Mouse (Mus musculus): ENCODE measurements around the gene Sco1. TPM values are rescaled to one million over a fixed set of nuclear protein-coding genes. Genes with fewer than 3 reads are reported as not detected.

The Sco1 gene
- polyA plus RNA-seq, 1 experiment from 2014 or later, result 18.8 TPM

DNA sequence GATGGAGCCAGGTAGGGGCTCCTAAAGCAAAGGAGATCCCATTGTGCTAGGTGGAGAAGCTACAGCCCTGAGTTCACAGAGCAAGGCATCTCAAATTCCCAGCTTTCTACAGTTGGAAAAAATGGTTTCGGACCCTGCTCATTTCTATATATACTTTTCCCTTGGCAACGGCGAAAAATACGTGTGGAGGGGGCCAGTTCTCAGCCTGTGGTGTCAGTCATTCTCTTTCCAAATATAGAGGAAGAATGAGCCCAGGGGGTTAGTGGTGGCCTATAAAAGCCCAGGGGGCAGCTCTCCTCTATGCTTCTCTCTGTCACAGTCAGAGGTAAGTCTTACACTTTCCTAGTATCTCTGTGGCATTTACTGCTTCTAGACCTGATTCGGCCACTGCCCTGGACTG lies 25.5 kb downstream of the Sco1 start, which contains the start of gene Myh3:
Gene Myh3, plus strand, starts transcription at position 301 of the 400 bp plus-strand sequence.
- H3K9ac ChIP-seq (ENCODE audit: low read length), result no peak within 1 kb of the TSS
- H3K36me3 ChIP-seq (ENCODE audit: control insufficient read depth, insufficient read depth), result no peaks in the 10 kb centered on the region
- no peaks in the 10 kb centered on the region for H3K4me1 ChIP-seq (ENCODE audit: control insufficient read depth, insufficient read depth, low read length)
- no peak within 1 kb of the TSS for H3K27ac ChIP-seq (ENCODE audit: low read length)
- no peak for ATAC-seq (replicated peaks; ENCODE audit: extremely low read depth, insufficient read depth, low FRiP score)
- WGBS, result 71% methylated on average over 5 of the region's 5 CpGs
- no peak within 1 kb of the TSS for H3K4me3 ChIP-seq (ENCODE audit: low read length)
- H3K4me2 ChIP-seq (ENCODE audit: low read depth, low read length), result no peak within 1 kb of the TSS
- 0 out of 2 replicates have a peak, but pooled peaks cover 3% of the 10 kb centered on the region for H3K27me3 ChIP-seq (ENCODE audit: control insufficient read depth, insufficient read depth, low read length)
- no peaks in the 10 kb centered on the region for H3K9me3 ChIP-seq (replicated peaks; ENCODE audit: control insufficient read depth, low read length)

DNA sequence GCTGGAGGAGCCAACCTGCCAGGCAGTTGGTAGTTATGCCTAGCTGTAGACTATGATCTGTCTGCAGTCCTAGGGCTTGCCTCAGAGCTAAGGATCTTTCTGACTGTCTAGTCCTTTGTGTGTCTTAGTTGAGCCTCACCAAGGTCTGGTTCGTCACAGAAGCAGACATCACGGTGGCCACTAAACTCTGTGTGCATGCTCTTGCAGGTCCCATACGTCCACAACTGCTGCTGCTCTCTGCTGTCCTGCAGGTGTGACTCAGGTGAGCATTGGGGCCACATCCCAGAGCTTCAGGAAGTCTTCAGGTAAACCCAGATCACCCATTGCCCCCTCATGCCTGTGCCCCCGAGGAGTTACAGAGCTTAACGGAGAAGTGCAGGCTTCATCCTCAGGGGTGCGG lies 26.4 kb downstream of the Sco1 start:
- no peak for ATAC-seq (replicated peaks; ENCODE audit: extremely low read depth, insufficient read depth, low FRiP score)
- WGBS, result 84% methylated on average over 6 of the region's 6 CpGs
- H3K4me2 ChIP-seq (ENCODE audit: low read depth, low read length), result no peak overlapping the region
- no peak overlapping the region for H3K27ac ChIP-seq (ENCODE audit: low read length)
- H3K27me3 ChIP-seq (ENCODE audit: control insufficient read depth, insufficient read depth, low read length), result peaks cover 10% of the 10 kb centered on the region; the same call in 1 of the 2 replicates
- no peaks in the 10 kb centered on the region for H3K4me1 ChIP-seq (ENCODE audit: control insufficient read depth, insufficient read depth, low read length)
- H3K9me3 ChIP-seq (replicated peaks; ENCODE audit: control insufficient read depth, low read length), result no peaks in the 10 kb centered on the region
- H3K9ac ChIP-seq (ENCODE audit: low read length), result no peak overlapping the region
- H3K4me3 ChIP-seq (ENCODE audit: low read length), result no peak overlapping the region
- no peaks in the 10 kb centered on the region for H3K36me3 ChIP-seq (ENCODE audit: control insufficient read depth, insufficient read depth)

DNA sequence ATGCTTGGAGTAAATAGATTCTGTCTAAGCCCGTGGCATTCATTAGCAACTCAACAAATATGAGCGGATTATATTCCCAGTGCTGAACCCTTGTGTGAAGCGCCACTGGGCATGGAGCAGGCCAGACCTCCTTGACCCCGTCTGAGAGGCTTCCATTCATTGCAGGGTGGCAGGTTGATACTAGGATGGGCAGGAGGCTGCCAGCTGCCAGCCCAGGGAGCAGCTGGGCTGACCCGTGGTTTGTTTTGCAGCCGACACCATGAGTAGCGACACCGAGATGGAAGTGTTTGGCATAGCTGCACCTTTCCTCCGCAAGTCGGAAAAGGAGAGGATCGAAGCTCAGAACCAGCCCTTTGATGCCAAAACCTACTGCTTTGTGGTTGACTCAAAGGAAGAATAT lies 27.3 kb downstream of the Sco1 start:
- 67% methylated on average over 11 of the region's 11 CpGs for WGBS
- Histone ChIP-seq H3K27me3 (ENCODE audit: control insufficient read depth, insufficient read depth, low read length) (peaks cover 19% of the 10 kb centered on the region), H3K27ac (ENCODE audit: low read length) (no peak overlapping the region), H3K4me3 (ENCODE audit: low read length) (no peak overlapping the region), H3K4me2 (ENCODE audit: low read depth, low read length) (no peak overlapping the region), H3K4me1 (ENCODE audit: control insufficient read depth, insufficient read depth, low read length) (no peaks in the 10 kb centered on the region), H3K9me3 (replicated peaks; ENCODE audit: control insufficient read depth, low read length) (no peaks in the 10 kb centered on the region), H3K9ac (ENCODE audit: low read length) (no peak overlapping the region), H3K36me3 (ENCODE audit: control insufficient read depth, insufficient read depth) (no peaks in the 10 kb centered on the region)
- ATAC-seq (replicated peaks; ENCODE audit: extremely low read depth, insufficient read depth, low FRiP score), result no peak

DNA sequence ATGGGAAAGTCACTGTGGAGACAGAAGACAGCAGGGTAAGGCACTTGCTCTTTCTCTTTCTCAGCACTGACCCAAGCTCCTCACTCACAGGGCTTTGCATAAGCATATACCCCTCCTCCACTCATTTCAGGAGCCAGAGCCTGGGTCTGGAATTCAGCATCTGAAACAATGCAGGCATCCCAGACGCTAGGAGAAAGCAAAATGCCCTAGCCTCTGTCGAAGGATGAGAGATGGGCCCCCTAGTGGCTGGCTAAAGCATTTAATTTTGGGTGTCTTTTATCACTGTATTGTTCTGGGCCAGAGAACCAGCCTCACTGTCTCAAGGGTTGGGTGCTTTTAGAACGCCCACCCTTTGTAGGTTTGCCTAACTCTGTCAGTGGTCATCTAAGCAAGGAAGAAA lies 27.7 kb downstream of the Sco1 start:
- no peaks in the 10 kb centered on the region for H3K36me3 ChIP-seq (ENCODE audit: control insufficient read depth, insufficient read depth)
- no peaks in the 10 kb centered on the region for H3K9me3 ChIP-seq (replicated peaks; ENCODE audit: control insufficient read depth, low read length)
- H3K4me3 ChIP-seq (ENCODE audit: low read length), result no peak overlapping the region
- H3K27ac ChIP-seq (ENCODE audit: low read length), result no peak overlapping the region
- WGBS, result 7% methylated on average over 3 of the region's 3 CpGs
- ATAC-seq (replicated peaks; ENCODE audit: extremely low read depth, insufficient read depth, low FRiP score), result peak; percentile 42
- H3K27me3 ChIP-seq (ENCODE audit: control insufficient read depth, insufficient read depth, low read length), result peaks cover 23% of the 10 kb centered on the region
- H3K9ac ChIP-seq (ENCODE audit: low read length), result no peak overlapping the region
- H3K4me2 ChIP-seq (ENCODE audit: low read depth, low read length), result no peak overlapping the region
- no peaks in the 10 kb centered on the region for H3K4me1 ChIP-seq (ENCODE audit: control insufficient read depth, insufficient read depth, low read length)

DNA sequence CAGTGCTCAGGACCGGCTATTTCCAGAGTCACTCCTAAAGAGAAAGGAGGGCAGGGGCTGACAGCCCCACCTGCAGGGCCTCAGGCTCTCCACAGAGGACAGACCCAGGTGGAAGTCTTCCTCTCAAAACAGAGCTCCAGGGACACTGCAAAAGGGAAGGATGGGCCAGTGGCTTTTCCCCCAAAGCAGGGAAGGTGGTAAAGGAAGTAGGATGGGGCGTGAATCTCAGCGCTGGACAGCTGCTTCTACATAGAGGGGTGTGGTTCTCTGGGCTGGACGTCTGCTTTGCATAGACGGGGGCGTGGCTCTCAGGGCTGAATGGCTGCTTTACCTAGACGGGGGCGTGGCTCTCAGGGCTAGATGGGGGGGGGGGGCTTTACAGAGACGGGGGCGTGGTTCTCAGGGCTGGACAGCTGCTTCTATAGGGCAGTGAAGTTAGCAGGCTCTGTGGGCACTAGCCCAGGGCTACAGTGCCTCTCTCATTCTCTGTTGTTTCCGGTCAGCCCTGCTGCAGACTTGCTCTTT lies 28.7 kb downstream of the Sco1 start:
- ATAC-seq (replicated peaks; ENCODE audit: extremely low read depth, insufficient read depth, low FRiP score), result peak; percentile 50; the same call in 1 of the 2 replicates
- Histone ChIP-seq H3K27me3 (ENCODE audit: control insufficient read depth, insufficient read depth, low read length) (peaks cover 23% of the 10 kb centered on the region), H3K9me3 (replicated peaks; ENCODE audit: control insufficient read depth, low read length) (no peaks in the 10 kb centered on the region), H3K9ac (ENCODE audit: low read length) (no peak overlapping the region), H3K4me3 (ENCODE audit: low read length) (no peak overlapping the region), H3K4me2 (ENCODE audit: low read depth, low read length) (no peak overlapping the region), H3K36me3 (ENCODE audit: control insufficient read depth, insufficient read depth) (no peaks in the 10 kb centered on the region), H3K27ac (ENCODE audit: low read length) (no peak overlapping the region), H3K4me1 (ENCODE audit: control insufficient read depth, insufficient read depth, low read length) (no peaks in the 10 kb centered on the region)
- 2% methylated on average over 11 of the region's 11 CpGs for WGBS

DNA sequence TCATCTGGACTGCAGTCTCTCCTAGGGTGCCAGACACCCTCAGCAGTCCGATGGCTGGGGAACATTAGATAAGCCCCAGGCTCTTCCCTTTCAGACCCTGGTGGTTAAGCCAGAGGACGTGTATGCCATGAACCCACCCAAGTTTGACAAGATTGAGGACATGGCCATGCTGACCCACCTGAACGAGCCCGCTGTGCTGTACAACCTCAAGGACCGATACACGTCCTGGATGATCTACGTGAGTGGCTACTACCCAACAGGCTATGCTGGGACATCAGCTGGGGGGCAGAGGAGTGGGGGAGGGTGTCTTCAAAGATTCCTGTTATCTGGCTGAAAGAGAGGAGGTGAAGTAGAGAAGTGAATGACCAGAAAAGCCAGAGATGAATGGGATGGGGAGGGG lies 29.7 kb downstream of the Sco1 start:
- no peaks in the 10 kb centered on the region for H3K36me3 ChIP-seq (ENCODE audit: control insufficient read depth, insufficient read depth)
- H3K27me3 ChIP-seq (ENCODE audit: control insufficient read depth, insufficient read depth, low read length), result peaks cover 27% of the 10 kb centered on the region
- H3K9me3 ChIP-seq (replicated peaks; ENCODE audit: control insufficient read depth, low read length), result no peaks in the 10 kb centered on the region
- no peak for ATAC-seq (replicated peaks; ENCODE audit: extremely low read depth, insufficient read depth, low FRiP score)
- H3K27ac ChIP-seq (ENCODE audit: low read length), result no peak overlapping the region
- no peaks in the 10 kb centered on the region for H3K4me1 ChIP-seq (ENCODE audit: control insufficient read depth, insufficient read depth, low read length)
- WGBS, result 73% methylated on average over 7 of the region's 7 CpGs
- H3K4me2 ChIP-seq (ENCODE audit: low read depth, low read length), result no peak overlapping the region
- no peak overlapping the region for H3K9ac ChIP-seq (ENCODE audit: low read length)
- H3K4me3 ChIP-seq (ENCODE audit: low read length), result no peak overlapping the region

DNA sequence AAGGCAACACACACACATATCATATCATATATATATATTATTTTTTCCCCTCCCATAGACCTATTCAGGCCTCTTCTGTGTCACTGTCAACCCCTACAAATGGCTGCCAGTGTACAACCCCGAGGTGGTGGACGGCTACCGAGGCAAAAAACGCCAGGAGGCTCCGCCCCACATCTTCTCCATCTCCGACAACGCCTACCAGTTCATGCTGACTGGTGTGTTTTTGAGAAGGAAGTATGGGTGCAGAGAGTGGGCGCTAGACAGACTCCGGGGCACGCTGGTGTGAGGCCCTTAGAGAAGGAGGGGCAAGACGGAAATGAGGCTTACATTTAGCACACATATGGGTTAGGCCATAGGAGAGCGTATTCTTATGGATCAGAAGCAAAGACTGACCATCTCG lies 30.3 kb downstream of the Sco1 start:
- WGBS, result 83% methylated on average over 13 of the region's 13 CpGs
- Histone ChIP-seq H3K4me2 (ENCODE audit: low read depth, low read length) (no peak overlapping the region), H3K4me1 (ENCODE audit: control insufficient read depth, insufficient read depth, low read length) (no peaks in the 10 kb centered on the region), H3K9ac (ENCODE audit: low read length) (no peak overlapping the region), H3K36me3 (ENCODE audit: control insufficient read depth, insufficient read depth) (no peaks in the 10 kb centered on the region), H3K9me3 (replicated peaks; ENCODE audit: control insufficient read depth, low read length) (no peaks in the 10 kb centered on the region), H3K27ac (ENCODE audit: low read length) (no peak overlapping the region), H3K27me3 (ENCODE audit: control insufficient read depth, insufficient read depth, low read length) (peaks cover 29% of the 10 kb centered on the region), H3K4me3 (ENCODE audit: low read length) (no peak overlapping the region)
- ATAC-seq (replicated peaks; ENCODE audit: extremely low read depth, insufficient read depth, low FRiP score), result no peak

DNA sequence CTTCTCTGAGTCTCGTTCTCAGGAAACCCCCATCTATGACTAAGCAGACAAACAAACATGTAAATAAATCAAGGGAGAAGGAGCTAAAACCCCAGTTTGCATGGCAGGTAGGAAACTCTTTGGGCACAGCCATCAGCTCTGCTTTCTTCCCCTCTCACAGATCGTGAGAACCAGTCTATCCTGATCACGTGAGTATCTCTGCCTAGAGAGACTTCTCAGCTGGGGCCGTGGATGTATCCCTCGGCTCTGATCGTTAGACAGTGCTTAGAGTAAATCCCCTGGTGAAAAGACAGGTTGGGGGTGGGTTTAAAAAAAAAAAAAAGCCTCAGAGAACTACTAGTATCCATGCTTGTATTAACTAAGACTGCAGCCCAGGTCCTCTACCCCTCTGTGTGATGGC lies 30.8 kb downstream of the Sco1 start:
- Histone ChIP-seq H3K9me3 (replicated peaks; ENCODE audit: control insufficient read depth, low read length) (no peaks in the 10 kb centered on the region), H3K4me2 (ENCODE audit: low read depth, low read length) (no peak overlapping the region), H3K27ac (ENCODE audit: low read length) (no peak overlapping the region), H3K9ac (ENCODE audit: low read length) (no peak overlapping the region), H3K36me3 (ENCODE audit: control insufficient read depth, insufficient read depth) (no peaks in the 10 kb centered on the region), H3K27me3 (ENCODE audit: control insufficient read depth, insufficient read depth, low read length) (peaks cover 29% of the 10 kb centered on the region), H3K4me1 (ENCODE audit: control insufficient read depth, insufficient read depth, low read length) (no peaks in the 10 kb centered on the region), H3K4me3 (ENCODE audit: low read length) (no peak overlapping the region)
- ATAC-seq (replicated peaks; ENCODE audit: extremely low read depth, insufficient read depth, low FRiP score), result no peak
- 61% methylated on average over 6 of the region's 6 CpGs for WGBS

DNA sequence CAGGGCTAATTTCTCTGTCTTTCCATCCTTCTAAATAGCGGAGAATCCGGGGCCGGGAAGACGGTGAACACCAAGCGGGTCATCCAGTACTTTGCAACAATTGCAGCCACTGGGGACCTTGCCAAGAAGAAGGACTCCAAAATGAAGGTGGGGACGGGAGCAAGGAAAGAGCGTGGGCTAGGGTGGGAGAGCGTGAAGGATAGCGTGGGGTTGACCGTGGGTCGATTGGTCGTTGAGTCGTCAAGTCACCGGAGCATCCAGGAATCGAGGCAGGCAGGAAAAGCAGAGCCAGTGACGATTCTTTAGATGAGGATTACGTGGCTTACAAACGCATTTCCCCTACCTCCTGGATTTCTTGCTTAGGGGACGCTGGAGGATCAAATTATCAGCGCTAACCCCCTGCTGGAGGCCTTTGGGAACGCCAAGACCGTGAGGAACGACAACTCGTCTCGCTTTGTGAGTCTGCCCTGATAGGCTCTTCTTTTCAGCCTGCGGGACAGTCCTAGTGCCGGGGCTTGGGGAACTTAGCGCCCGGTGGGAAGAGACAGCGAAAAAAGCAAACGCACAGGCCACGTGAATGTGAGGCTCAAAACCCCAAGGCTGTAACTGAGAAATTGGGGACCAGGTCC lies 31.4 kb downstream of the Sco1 start:
- H3K4me2 ChIP-seq (ENCODE audit: low read depth, low read length), result no peak overlapping the region
- H3K9me3 ChIP-seq (replicated peaks; ENCODE audit: control insufficient read depth, low read length), result no peaks in the 10 kb centered on the region
- no peak for ATAC-seq (replicated peaks; ENCODE audit: extremely low read depth, insufficient read depth, low FRiP score)
- H3K9ac ChIP-seq (ENCODE audit: low read length), result no peak overlapping the region
- H3K27ac ChIP-seq (ENCODE audit: low read length), result no peak overlapping the region
- no peaks in the 10 kb centered on the region for H3K4me1 ChIP-seq (ENCODE audit: control insufficient read depth, insufficient read depth, low read length)
- H3K27me3 ChIP-seq (ENCODE audit: control insufficient read depth, insufficient read depth, low read length), result peaks cover 29% of the 10 kb centered on the region
- 35% methylated on average over 32 of the region's 32 CpGs for WGBS
- no peak overlapping the region for H3K4me3 ChIP-seq (ENCODE audit: low read length)
- no peaks in the 10 kb centered on the region for H3K36me3 ChIP-seq (ENCODE audit: control insufficient read depth, insufficient read depth)
